Mouse (Mus musculus) spleen, adult 2 months (tissue): ENCODE measurements around the gene Mfsd10.

Source experiments
- CTCF ChIP-seq: fragments of 200-500 bp; IDR thresholded peaks from 2 replicates; pipeline ENCODE4 v1.5.1; 2011; ENCODE audit warnings: mild to moderate bottlenecking, inconsistent platforms; ENCODE audit not compliant: insufficient read depth, insufficient read length, insufficient replicate concordance; ENCODE audit errors: extremely low read depth
- POLR2A ChIP-seq: fragments of 200-500 bp; IDR thresholded peaks from 2 replicates; pipeline ENCODE4 v1.6.1; 2011; ENCODE audit warnings: low read depth, low read length, inconsistent platforms

DNA sequence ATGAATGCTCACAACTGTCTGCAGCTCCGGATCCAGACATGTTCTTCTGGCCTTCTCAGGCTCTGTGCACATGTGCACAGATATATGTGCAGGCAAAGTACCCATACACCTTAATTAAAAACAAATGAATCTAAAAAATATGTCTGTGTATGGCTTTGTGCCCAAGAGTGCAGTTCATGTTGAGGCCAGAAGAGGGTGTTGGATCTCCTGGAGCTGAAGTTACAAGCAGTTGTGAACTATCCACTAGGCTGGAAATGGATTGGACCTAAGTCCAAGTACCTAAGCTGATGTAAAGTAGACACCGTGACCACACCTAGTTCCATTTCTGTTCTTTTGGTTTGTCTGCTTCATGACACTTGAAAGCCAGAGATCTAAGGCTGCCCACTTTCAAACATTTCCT is 32.5 kb upstream of the Mfsd10 start:
- no peak for TF ChIP-seq POLR2A
- TF ChIP-seq CTCF, result no peak
